In the genomic region with DNA sequence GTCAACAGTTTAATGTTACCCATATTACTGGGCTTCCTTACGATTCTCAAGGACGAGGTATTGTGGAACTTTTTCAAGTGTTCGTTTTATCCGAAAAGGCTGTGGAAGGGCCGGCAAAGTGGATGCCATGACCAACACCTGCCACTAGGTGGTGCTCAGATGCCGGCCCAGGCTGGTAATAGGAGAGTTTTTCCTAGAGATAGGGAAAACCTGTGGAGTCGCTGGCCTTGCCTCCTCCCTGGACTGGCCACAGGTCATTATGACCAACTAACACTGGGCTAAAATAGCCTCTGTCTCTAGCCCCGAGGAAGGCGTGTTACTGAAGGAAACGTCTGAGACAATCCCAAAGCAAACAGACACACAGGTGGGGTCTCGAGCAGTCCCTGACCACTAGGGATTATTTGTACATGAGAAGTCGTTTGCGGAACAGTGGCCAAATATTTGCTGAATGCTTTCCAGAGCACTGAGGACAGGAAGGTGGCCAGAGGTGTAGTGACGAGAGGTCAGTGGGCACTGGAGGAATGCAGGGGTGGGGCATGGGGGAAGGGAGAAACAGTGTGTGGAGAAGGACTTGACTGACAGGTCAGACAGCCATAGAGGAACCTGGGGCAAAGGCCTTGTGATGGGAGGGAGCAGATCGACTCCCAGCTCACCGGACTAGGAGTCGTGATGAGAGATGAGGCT, we compare ENCODE assay signal across 8 mouse cellular contexts. TPM values are rescaled to one million over a fixed set of nuclear protein-coding genes. Genes with fewer than 3 reads are reported as not detected.
A peak's percentile ranks its signal among the peaks of the same experiment; 100 is the strongest.
DNase-seq lines count a peak whose midpoint lies in the region; ATAC-seq lines count a peak whose summit lies in the region.

No protein-coding gene starts in this region.

- 0 out of 2 replicates have a peak overlapping the region, but pooled peaks have one; percentile 8 for H3K4me2 ChIP-seq in hindbrain, embryonic 12.5 days (replicated peaks)

- H3K9ac ChIP-seq in hindbrain, embryonic 12.5 days = no peak overlapping the region

- H3K27ac ChIP-seq in hindbrain, embryonic 12.5 days = no peak overlapping the region

- WGBS in hindbrain, embryonic 12.5 days = 18% methylated on average over 17 of the region's 17 CpGs

- peaks cover 28% of the 10 kb centered on the region for H3K4me1 ChIP-seq in hindbrain, embryonic 12.5 days

- peak; percentile 52; the same call in 1 of the 2 replicates for ATAC-seq in hindbrain, embryonic 12.5 days (ENCODE audit: low FRiP score)

- no peak overlapping the region for H3K4me3 ChIP-seq in hindbrain, embryonic 12.5 days

- no peaks in the 10 kb centered on the region for H3K9me3 ChIP-seq in hindbrain, embryonic 12.5 days (replicated peaks)

- H3K36me3 ChIP-seq in hindbrain, embryonic 12.5 days = no peaks in the 10 kb centered on the region

- H3K27me3 ChIP-seq in hindbrain, embryonic 12.5 days = peaks cover 8% of the 10 kb centered on the region

- DNase-seq in T-cell, adult 2 months (ENCODE audit: low spot score) = peak; percentile 51
- peak; percentile 83 to 87 for DNase-seq in cerebellum, postnatal 25 days
- DNase-seq in frontal cortex, postnatal 25 days (ENCODE audit: low spot score in 2 of 2) = peak; percentile 63 to 73
- peak; percentile 72 to 82 for DNase-seq in layer of hippocampus, postnatal 25 days (ENCODE audit: extremely low spot score in 1 of 2, low spot score in 1 of 2)
- DNase-seq in lung, postnatal 10 days = peak; percentile 84
- DNase-seq in retina, embryonic 14.5 days (ENCODE audit: low spot score) = peak; percentile 92
- DNase-seq in urinary bladder, postnatal 25 days (ENCODE audit: low spot score) = peak; percentile 76

RNA-seq across cellular contexts. Expression of gene Rpl14, which starts 30.4 kb away (rescaled TPM):
- polyA plus RNA-seq in hindbrain, embryonic 12.5 days (2016; fragmentation: Nextera tagmentation; extraction: Ambion mirVana) = 564 and 574 TPM in 2 replicates
- total RNA-seq in layer of hippocampus, postnatal 25 days (2021) = 100 to 1,000 TPM; 275 to 303 TPM
